Mouse (Mus musculus) hindbrain, embryonic 13.5 days (tissue): ENCODE measurements around the gene Gnaq. TPM values are rescaled to one million over a fixed set of nuclear protein-coding genes. Genes with fewer than 3 reads are reported as not detected.

Experiments used
- ATAC-seq: fragments of 200-750 bp; cut with Nextera tagmentation; 2 replicates; pipeline ENCODE4 v1.8.0; 2017; ENCODE audit warnings: moderate TSS enrichment; ENCODE audit not compliant: low FRiP score
- H3K27ac ChIP-seq: fragments of 300-500 bp; sonication (generic); 2 replicates; pipeline ENCODE4 v1.5.1; 2015; ENCODE audit warnings: inconsistent platforms, mild to moderate bottlenecking, moderate library complexity
- H3K27me3 ChIP-seq: fragments of 300-500 bp; sonication (generic); 2 replicates; pipeline ENCODE4 v1.6.1; 2015; ENCODE audit warnings: mild to moderate bottlenecking, inconsistent platforms
- H3K36me3 ChIP-seq: fragments of 300-500 bp; sonication (generic); 2 replicates; pipeline ENCODE4 v1.6.1; 2015; ENCODE audit warnings: mild to moderate bottlenecking, inconsistent platforms
- H3K4me1 ChIP-seq: fragments of 300-500 bp; sonication (generic); replicated peaks from 2 replicates; pipeline ENCODE4 v1.6.1; 2015; ENCODE audit warnings: inconsistent platforms
- H3K4me2 ChIP-seq: fragments of 300-500 bp; sonication (generic); 2 replicates; pipeline ENCODE4 v1.6.1; 2015; ENCODE audit warnings: inconsistent platforms, mild to moderate bottlenecking, moderate library complexity
- H3K4me3 ChIP-seq: fragments of 300-500 bp; sonication (generic); 2 replicates; pipeline ENCODE4 v1.5.1; 2015; ENCODE audit warnings: mild to moderate bottlenecking, inconsistent platforms
- H3K9ac ChIP-seq: fragments of 300-500 bp; sonication (generic); 2 replicates; pipeline ENCODE4 v1.6.1; 2015; ENCODE audit warnings: mild to moderate bottlenecking, inconsistent platforms
- H3K9me3 ChIP-seq: fragments of 300-500 bp; sonication (generic); 2 replicates; pipeline ENCODE4 v1.6.1; 2016; ENCODE audit warnings: inconsistent platforms
- WGBS: fragments of 180-500 bp; shearing (Covaris S2); methylation state at CpG from one replicate; pipeline ENCODE4 v1.1.7; 2015; 5-methylcytosine and 5-hydroxymethylcytosine counted together
- polyA plus RNA-seq: library from polyadenylated mRNA; unstranded; fragments of >200 nt; fragmentation: Nextera tagmentation; extraction: Ambion mirVana; gene quantifications from 2 replicates; pipeline ENCODE4 v1.2.1, GENCODE M21; 2015

Gene Gnaq
- polyA plus RNA-seq, 1 experiment from 2014 or later, result 79.8 TPM

DNA sequence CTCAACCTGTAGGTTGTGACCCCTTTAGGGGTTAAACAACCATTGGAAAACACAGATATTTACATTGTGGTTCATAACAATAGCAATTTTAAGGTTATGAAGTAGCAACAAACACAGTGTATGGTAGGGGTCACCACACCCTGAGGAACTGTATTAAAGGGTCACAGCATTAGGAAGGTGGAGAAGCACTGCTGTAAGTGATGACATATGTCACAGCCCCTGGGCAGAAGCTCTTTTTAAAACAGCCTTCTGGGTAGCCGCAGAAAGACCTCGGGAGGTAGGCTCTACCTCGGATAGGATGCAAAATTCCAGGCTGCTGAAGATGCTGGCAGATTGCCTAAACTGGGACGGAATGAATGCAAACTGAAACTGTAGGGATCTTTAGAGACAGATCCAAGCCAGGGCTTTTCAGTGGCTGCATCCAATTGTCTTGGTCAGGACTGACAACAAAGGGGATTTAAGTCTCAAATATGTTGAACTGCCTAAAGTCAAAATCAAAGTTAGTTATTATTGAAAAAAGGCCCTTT is 181.7 kb downstream of the Gnaq start:
- 23% methylated on average over 4 of the region's 4 CpGs for WGBS
- no peak; the same call in 1 of the 2 replicates for ATAC-seq

DNA sequence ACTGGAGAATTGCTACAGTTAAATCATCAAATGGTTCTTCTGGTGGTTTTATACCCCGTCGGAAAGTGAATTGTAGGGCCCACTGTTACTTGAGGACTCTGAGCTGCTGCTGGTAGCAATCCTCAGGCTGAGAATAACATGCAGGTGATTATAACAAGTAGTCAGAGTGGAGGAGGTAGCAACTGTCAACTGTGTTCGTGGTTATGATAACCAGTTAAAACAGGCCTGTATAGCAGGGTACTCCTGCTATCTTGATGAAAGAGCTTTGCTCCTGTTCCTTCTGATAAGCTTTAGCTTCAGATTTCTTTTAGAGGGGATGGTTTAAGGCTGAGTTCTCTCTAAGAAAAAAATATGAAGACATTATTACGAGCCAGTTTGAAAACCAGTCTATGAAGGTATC is 182.9 kb downstream of the Gnaq start:
- 95% methylated on average over 4 of the region's 4 CpGs for WGBS
- Histone ChIP-seq H3K4me3 (no peak overlapping the region), H3K9ac (no peak overlapping the region), H3K9me3 (no peaks in the 10 kb centered on the region), H3K27ac (no peak overlapping the region), H3K4me1 (peaks cover 20% of the 10 kb centered on the region), H3K27me3 (no peaks in the 10 kb centered on the region), H3K4me2 (no peak overlapping the region), H3K36me3 (no peaks in the 10 kb centered on the region; the same call in 1 of the 2 replicates)
- no peak for ATAC-seq

More for the DNA sequence above, 181.7 kb downstream of the Gnaq start:
- 0 out of 2 replicates have a peak overlapping the region, but pooled peaks have one; percentile 48 for H3K27ac ChIP-seq
- H3K9me3 ChIP-seq, result no peaks in the 10 kb centered on the region
- peaks cover 22% of the 10 kb centered on the region for H3K4me1 ChIP-seq
- H3K27me3 ChIP-seq, result no peaks in the 10 kb centered on the region
- H3K9ac ChIP-seq, result no peak overlapping the region
- no peak overlapping the region for H3K4me3 ChIP-seq
- H3K4me2 ChIP-seq, result no peak overlapping the region
- no peaks in the 10 kb centered on the region; the same call in 1 of the 2 replicates for H3K36me3 ChIP-seq

DNA sequence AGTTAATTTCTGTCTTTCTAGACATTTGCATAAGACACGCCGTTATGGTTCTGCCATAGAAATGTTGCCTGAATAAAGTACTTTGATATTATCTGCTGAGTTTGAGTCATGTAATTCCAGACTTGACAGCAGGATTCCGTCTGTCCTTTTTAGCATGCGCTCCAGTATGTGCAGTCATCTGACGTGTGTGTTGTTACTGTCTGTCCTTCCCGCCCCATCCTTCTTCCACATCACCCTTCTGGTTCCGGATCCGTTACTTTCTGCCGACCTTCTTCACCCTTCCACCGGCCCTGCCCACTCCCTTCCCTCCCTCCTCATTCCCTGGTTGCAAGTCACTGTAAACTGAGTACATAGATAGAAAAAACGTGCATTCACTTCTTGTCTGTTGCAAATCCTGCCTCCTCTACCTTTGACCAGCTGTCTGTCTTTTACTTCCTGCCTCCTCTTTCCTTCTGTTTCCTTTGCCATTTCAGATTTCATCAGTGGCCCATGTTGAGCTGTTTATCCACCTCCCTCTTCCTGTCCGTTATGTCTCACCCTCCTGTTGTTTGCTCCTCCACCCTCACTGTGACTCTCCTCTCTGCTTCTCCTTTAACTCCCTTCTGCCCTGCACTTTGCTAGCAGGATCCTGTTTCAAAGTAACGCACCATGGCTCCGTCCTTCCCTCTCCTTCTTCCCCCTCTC is 185.6 kb downstream of the Gnaq start:
- Histone ChIP-seq H3K9ac (no peak overlapping the region), H3K4me1 (peaks cover 20% of the 10 kb centered on the region), H3K27ac (no peak overlapping the region), H3K36me3 (no peaks in the 10 kb centered on the region; the same call in 1 of the 2 replicates), H3K27me3 (no peaks in the 10 kb centered on the region), H3K4me3 (no peak overlapping the region), H3K9me3 (no peaks in the 10 kb centered on the region), H3K4me2 (no peak overlapping the region)
- 75% methylated on average over 14 of the region's 14 CpGs for WGBS
- ATAC-seq, result no peak

DNA sequence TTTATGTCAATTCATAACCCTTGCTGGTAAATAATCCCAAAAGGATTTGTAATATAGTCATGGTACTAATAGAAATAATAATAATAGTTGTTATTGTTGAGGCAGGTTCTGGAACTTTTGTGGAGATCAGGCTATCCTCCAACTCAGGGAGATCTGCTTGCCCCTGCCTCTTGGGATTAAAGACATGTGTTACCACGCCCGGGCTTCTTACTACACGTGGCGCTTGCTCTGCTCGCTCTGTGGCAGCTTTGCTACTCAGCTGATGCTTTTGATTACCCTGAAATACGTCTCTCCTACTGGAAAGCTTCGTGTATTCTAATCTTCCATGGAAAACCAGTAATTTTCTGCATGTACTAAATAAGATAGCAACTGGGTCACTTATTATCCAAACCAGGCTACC is 187.4 kb downstream of the Gnaq start:
- WGBS, result 88% methylated on average over 7 of the region's 7 CpGs
- no peak overlapping the region for H3K27ac ChIP-seq

DNA sequence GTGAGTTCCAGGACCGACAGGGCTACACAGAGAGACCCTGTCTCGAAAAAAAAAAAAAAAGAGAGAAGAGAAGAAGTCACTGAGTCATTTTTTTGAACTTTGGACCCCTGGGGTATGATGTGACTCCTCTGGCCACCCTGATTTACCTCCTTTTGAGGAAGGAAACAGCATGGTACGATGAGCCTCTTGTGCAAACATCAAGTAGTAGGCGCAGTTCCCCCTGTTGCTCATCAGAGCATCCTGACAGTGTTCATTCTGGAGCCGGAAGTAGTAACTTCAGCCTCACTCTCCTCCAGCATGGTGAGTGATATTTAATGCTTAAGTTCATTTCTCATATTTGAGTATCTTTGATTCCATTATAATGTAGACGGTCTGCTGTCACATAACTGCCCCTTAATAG is 190.4 kb downstream of the Gnaq start:
- no peaks in the 10 kb centered on the region for H3K36me3 ChIP-seq
- no peak overlapping the region for H3K27ac ChIP-seq
- WGBS, result 90% methylated on average over 6 of the region's 6 CpGs
- H3K9me3 ChIP-seq, result no peaks in the 10 kb centered on the region
- H3K4me2 ChIP-seq, result no peak overlapping the region
- no peaks in the 10 kb centered on the region for H3K27me3 ChIP-seq
- peaks cover 38% of the 10 kb centered on the region for H3K4me1 ChIP-seq
- H3K4me3 ChIP-seq, result no peak overlapping the region
- no peak for ATAC-seq
- H3K9ac ChIP-seq, result no peak overlapping the region

More for the DNA sequence above, 187.4 kb downstream of the Gnaq start:
- H3K9ac ChIP-seq, result no peak overlapping the region
- H3K4me1 ChIP-seq, result peaks cover 18% of the 10 kb centered on the region
- no peaks in the 10 kb centered on the region for H3K9me3 ChIP-seq
- H3K4me2 ChIP-seq, result no peak overlapping the region
- no peak overlapping the region for H3K4me3 ChIP-seq
- H3K27me3 ChIP-seq, result no peaks in the 10 kb centered on the region
- ATAC-seq, result no peak
- no peaks in the 10 kb centered on the region; the same call in 1 of the 2 replicates for H3K36me3 ChIP-seq

DNA sequence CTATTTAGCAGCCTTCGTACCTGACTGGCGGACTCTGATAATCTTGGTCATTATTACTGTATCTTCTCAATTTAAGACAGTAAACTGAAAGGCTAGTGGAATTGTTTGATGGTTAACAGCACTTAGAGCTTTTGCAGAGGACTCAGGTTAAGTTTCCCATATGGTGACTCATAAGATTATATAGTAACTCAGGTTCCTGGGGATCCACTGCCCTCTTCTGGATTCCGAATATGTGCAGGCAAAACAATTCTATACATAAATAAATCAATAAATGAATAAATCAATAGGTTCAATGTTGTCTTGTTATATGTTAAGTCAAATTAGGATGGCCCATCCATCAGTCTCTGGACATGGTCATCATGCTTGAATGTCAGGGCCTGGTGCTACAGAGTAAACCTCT is 191.6 kb downstream of the Gnaq start:
- WGBS, result 91% methylated on average over 3 of the region's 3 CpGs
- Histone ChIP-seq H3K27ac (no peak overlapping the region), H3K9me3 (no peaks in the 10 kb centered on the region), H3K4me2 (no peak overlapping the region), H3K4me1 (peaks cover 43% of the 10 kb centered on the region), H3K4me3 (no peak overlapping the region), H3K27me3 (no peaks in the 10 kb centered on the region), H3K9ac (no peak overlapping the region), H3K36me3 (no peaks in the 10 kb centered on the region)
- no peak for ATAC-seq

DNA sequence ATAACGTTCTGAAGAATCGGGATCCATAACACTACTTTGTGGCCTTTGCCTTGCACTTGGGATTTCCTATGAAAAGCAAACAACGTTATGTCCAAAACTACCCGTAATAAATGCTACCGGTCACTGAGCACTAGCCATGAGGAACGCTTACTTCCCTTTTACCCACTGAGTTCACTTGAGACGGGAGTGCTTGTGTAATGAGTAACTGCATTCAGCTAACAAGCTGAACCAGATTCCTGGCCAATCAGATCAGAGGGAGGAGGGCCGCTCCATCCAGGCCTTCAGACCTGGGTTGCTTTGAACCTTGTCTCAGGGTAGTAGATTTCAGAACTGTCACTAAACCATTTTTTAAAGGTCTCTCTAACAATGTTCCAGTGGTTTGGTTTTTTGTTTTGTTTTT is 193.3 kb downstream of the Gnaq start:
- H3K27ac ChIP-seq, result peak overlapping the region; percentile 35; the same call in 1 of the 2 replicates
- no peak overlapping the region for H3K9ac ChIP-seq
- H3K4me2 ChIP-seq, result no peak overlapping the region
- ATAC-seq, result no peak
- H3K4me1 ChIP-seq, result peaks cover 45% of the 10 kb centered on the region
- no peaks in the 10 kb centered on the region for H3K27me3 ChIP-seq
- H3K4me3 ChIP-seq, result no peak overlapping the region
- H3K9me3 ChIP-seq, result no peaks in the 10 kb centered on the region
- H3K36me3 ChIP-seq, result no peaks in the 10 kb centered on the region
- WGBS, result 58% methylated on average over 8 of the region's 8 CpGs

DNA sequence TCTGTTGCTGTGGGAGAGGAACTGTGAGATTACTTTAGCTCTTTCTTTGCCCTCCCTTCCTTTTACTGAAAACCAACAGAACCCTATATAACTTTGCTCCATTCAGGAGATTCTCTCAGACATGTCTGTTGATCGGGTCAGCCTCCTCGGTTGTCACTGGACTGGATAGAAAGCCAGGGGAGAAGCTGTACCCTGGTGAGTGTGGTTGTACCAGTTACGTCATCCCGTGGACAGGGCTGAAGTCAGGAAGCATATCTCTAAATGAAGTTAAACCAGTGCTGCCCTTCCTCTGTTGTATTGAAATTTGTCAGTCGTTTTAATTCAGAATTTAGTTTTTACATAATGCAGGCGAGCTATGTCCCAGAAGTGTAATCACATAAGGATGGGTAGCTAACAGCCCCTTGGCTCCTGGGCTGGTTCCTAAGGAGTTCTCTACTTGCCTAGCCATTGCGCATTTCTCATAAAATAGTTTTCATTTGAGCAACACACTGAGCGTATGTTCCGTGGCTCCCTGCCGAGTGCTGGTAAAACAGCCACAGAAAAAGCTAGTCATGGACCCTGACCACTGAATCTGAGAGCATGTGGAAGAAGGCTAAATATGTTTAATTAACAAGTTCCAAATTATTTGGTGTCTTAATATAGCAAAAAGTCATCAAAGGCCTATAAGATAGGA is 194.9 kb downstream of the Gnaq start:
- peak; percentile 25; the same call in 1 of the 2 replicates for ATAC-seq
- peaks cover 45% of the 10 kb centered on the region for H3K4me1 ChIP-seq
- peak overlapping the region; percentile 58; the same call in 1 of the 2 replicates for H3K27ac ChIP-seq

DNA sequence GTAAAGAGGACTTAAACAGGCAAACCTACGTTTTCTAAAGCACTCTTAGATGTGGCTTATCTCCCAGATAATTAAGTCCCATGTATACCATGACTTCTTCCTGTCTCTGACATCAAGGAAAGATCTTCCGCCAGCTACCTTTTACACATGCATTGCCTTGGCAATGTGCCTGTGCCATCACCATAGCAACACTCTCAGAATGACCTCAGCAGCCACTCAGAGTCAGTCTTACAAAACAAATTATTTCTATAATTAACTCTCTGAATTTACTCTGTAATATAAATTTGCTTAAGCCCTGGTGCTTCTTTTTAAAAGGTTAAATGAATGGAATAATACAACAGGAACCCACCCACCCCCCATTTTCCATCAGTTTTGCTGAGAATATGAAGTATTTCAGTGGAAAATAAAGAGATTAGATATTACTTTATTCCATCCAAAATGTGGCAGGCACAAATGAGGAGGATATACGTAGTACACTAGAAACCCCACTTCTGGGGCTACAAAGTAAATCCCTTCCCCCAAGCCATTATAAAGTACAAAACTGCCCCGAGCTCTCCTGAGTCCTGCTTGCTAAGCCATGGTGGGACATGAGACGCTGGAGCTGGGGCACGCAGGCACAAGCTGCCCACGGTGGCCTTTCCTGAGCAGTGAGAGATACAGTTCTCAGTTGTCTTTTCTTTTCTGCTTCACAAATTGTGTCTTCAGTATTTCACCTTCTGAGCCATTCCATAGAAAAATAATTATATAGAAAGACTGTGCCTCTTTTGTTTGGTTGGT is 195.6 kb downstream of the Gnaq start:
- Histone ChIP-seq H3K4me3 (no peak overlapping the region), H3K4me2 (no peak overlapping the region), H3K27ac (peak overlapping the region; percentile 58), H3K36me3 (peaks cover under 1% of the 10 kb centered on the region; the same call in 1 of the 2 replicates), H3K4me1 (peaks cover 45% of the 10 kb centered on the region), H3K27me3 (no peaks in the 10 kb centered on the region), H3K9me3 (no peaks in the 10 kb centered on the region), H3K9ac (no peak overlapping the region)
- ATAC-seq, result peak; percentile 76
- WGBS, result 38% methylated on average over 7 of the region's 7 CpGs

More for the DNA sequence above, 194.9 kb downstream of the Gnaq start:
- Histone ChIP-seq H3K9me3 (no peaks in the 10 kb centered on the region), H3K9ac (no peak overlapping the region), H3K36me3 (no peaks in the 10 kb centered on the region), H3K27me3 (no peaks in the 10 kb centered on the region), H3K4me2 (no peak overlapping the region), H3K4me3 (no peak overlapping the region)
- 75% methylated on average over 10 of the region's 10 CpGs for whole genome bisulfite sequencing

DNA sequence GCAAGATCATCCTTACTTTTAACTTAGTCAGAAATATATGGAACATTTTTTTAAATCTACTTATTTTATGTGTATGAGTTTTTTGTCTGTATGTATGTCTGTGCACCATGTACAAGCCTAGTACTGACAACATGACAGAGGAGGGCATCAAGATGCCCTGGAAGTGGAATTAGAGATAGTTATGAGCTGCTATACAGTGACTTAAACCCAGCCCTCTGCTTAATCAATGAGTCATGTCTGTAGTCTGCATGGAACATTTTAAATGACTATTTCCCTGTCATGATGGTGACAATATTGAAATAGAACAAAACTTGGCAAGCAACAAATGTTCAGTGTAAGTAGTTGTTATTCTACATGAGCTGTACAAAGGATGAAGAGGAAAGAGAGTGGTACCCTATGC is 196.4 kb downstream of the Gnaq start:
- no peak overlapping the region for H3K27ac ChIP-seq
- peaks cover 9% of the 10 kb centered on the region for H3K36me3 ChIP-seq
- H3K4me1 ChIP-seq, result peaks cover 45% of the 10 kb centered on the region
- H3K9me3 ChIP-seq, result no peaks in the 10 kb centered on the region
- no peak overlapping the region for H3K4me2 ChIP-seq
- no peaks in the 10 kb centered on the region for H3K27me3 ChIP-seq
- ATAC-seq, result no peak
- H3K9ac ChIP-seq, result no peak overlapping the region
- no peak overlapping the region for H3K4me3 ChIP-seq

DNA sequence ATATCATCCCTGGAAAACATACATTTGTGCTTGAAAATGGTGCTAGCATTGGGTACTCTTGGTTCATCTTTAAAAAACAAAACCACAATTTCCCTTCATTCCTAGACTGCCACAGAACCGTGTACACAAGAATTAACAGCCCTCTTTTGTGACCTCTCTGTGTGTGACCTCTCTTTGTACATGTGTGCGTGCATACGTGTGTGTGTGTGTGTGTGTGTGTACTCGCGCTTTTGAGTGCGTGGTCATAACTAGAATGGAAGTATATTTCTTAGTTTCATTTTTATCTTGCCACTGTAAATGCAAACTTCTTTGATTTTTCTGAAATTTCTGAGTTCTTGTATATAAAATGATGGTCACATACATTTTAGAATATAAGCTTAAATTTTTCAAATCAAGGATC is 197.0 kb downstream of the Gnaq start:
- WGBS, result 89% methylated on average over 6 of the region's 6 CpGs
- H3K27ac ChIP-seq, result no peak overlapping the region

DNA sequence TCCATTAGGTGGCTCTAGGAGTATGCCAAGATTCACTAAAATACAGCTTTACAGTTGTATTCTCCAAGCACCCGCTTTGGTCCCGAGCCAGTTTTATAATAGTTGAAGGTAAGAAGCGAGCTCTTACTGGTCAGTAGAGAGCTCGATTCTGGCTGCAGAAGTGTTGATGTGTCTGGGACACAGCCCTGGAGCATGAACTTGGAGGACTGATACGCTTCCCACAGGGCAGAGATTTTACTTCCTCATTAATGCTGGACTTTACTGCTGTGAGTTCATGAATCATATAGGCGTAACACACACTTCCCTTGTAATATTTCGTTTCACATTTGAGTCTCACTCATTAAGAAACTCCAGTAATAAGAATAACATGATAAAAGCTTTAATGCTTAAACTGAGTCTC is 197.5 kb downstream of the Gnaq start:
- Histone ChIP-seq H3K9me3 (no peaks in the 10 kb centered on the region), H3K9ac (no peak overlapping the region), H3K4me1 (peaks cover 39% of the 10 kb centered on the region), H3K27me3 (no peaks in the 10 kb centered on the region), H3K4me2 (no peak overlapping the region), H3K27ac (no peak overlapping the region), H3K4me3 (no peak overlapping the region), H3K36me3 (peaks cover 14% of the 10 kb centered on the region)
- no peak for ATAC-seq
- 91% methylated on average over 7 of the region's 7 CpGs for WGBS

More for the DNA sequence above, 197.0 kb downstream of the Gnaq start:
- Histone ChIP-seq H3K27me3 (no peaks in the 10 kb centered on the region), H3K4me2 (no peak overlapping the region), H3K36me3 (peaks cover 12% of the 10 kb centered on the region), H3K4me1 (peaks cover 43% of the 10 kb centered on the region), H3K4me3 (no peak overlapping the region), H3K9me3 (no peaks in the 10 kb centered on the region), H3K9ac (no peak overlapping the region)
- no peak for ATAC-seq
